Mouse (Mus musculus) heart, adult 2 months (tissue): ENCODE results near the gene Ucp2. TPM values are rescaled to one million over a fixed set of nuclear protein-coding genes. Genes with fewer than 3 reads are reported as not detected.
A peak's percentile ranks its signal among the peaks of the same experiment; 100 is the strongest.

ENCODE experiments used
- DNase-seq, 2 experiments: peaks; one replicate each; pipeline ENCODE4 v3.0.0; 2021
- H3K27ac ChIP-seq: fragments of 200-600 bp; 2 replicates; pipeline ENCODE4 v1.8.1; 2022
- H3K27me3 ChIP-seq: fragments of 200-500 bp; 2 replicates; pipeline ENCODE4 v1.6.1; 2012; ENCODE audit warnings: mild to moderate bottlenecking, low read length, inconsistent platforms, mixed read lengths; ENCODE audit not compliant: control insufficient read depth, insufficient read depth
- H3K36me3 ChIP-seq: fragments of 200-500 bp; 2 replicates; pipeline ENCODE4 v1.6.1; 2012; ENCODE audit warnings: low read length, inconsistent platforms; ENCODE audit not compliant: control insufficient read depth, insufficient read depth
- H3K4me1 ChIP-seq: fragments of 200-500 bp; 2 replicates; pipeline ENCODE4 v1.6.1; 2011; ENCODE audit warnings: low read length; ENCODE audit not compliant: control insufficient read depth, insufficient read depth
- H3K4me3 ChIP-seq: fragments of 200-600 bp; 2 replicates; pipeline ENCODE4 v1.8.1; 2022
- H3K79me2 ChIP-seq: fragments of 200-500 bp; replicated peaks from 2 replicates; pipeline ENCODE4 v1.6.1; 2012; ENCODE audit warnings: mild to moderate bottlenecking, inconsistent platforms, low read length, moderate library complexity, mixed read lengths; ENCODE audit not compliant: control insufficient read depth, insufficient read depth
- H3K9ac ChIP-seq: fragments of 200-500 bp; 2 replicates; pipeline ENCODE4 v1.6.1; 2012; ENCODE audit warnings: low read depth, mild to moderate bottlenecking, control low read depth, inconsistent platforms, low read length, mixed read lengths
- CTCF ChIP-seq: fragments of 200-600 bp; IDR thresholded peaks from 2 replicates; pipeline ENCODE4 v1.8.1; 2022; ENCODE audit warnings: antibody characterized with exemption, mild to moderate bottlenecking, moderate library complexity
- EP300 ChIP-seq: fragments of 200-500 bp; IDR thresholded peaks from 2 replicates; pipeline ENCODE4 v1.6.1; 2011; ENCODE audit warnings: low read depth, low read length, control low read depth; ENCODE audit not compliant: insufficient read depth
- POLR2A ChIP-seq: fragments of 200-500 bp; IDR thresholded peaks from 2 replicates; pipeline ENCODE4 v1.6.1; 2011; ENCODE audit warnings: mild to moderate bottlenecking, low read depth, low read length, control low read depth; ENCODE audit not compliant: insufficient read depth
- WGBS: fragments of 180-500 bp; shearing (Covaris S2); methylation state at CpG from one replicate; pipeline ENCODE4 v1.1.7; 2018; 5-methylcytosine and 5-hydroxymethylcytosine counted together
- intact Hi-C: fragments of 180-260 bp; cut with DNase I; formaldehyde crosslinking; loops from one replicate; pipeline ENCODE4 v1.15.1; 2025
- polyA plus RNA-seq: library from polyadenylated mRNA; depleted of rRNA; stranded (reverse); fragments of >200 nt; gene quantifications from 2 replicates; pipeline ENCODE4 v1.2.3, GENCODE M21; 2012
- total RNA-seq, 2 experiments: library from RNA; stranded (reverse); gene quantifications; 2 replicates each; pipeline ENCODE4 v1.2.3; 2021

Gene Ucp2
- total and polyA plus RNA-seq, 3 experiments: 193 to 496 (median 245) TPM

- DNase-seq: no peak
- H3K4me3 ChIP-seq: no peak overlapping the region
- no peaks in the 10 kb centered on the region for H3K27me3 ChIP-seq
- intact Hi-C loops: no loop called here
- 70% methylated on average over 3 of the region's 3 CpGs for WGBS
- H3K27ac ChIP-seq: peak overlapping the region; percentile 52
- H3K36me3 ChIP-seq: peaks cover 8% of the 10 kb centered on the region
- H3K4me1 ChIP-seq: peaks cover 25% of the 10 kb centered on the region
- no peaks in the 10 kb centered on the region for H3K79me2 ChIP-seq
- no peak overlapping the region for H3K9ac ChIP-seq
- TF ChIP-seq CTCF: no peak
- TF ChIP-seq POLR2A: no peak
These were observed 33.3 kb upstream of the Ucp2 start for GRCm38 (mm10) chr7:100459862-100460261.

GRCm38 (mm10) chr7:100461621-100462151 lies 31.5 kb upstream of the Ucp2 start:
- Histone ChIP-seq H3K4me3 (no peak overlapping the region), H3K4me1 (peaks cover 34% of the 10 kb centered on the region), H3K27me3 (no peaks in the 10 kb centered on the region), H3K27ac (peak overlapping the region; percentile 83), H3K36me3 (peaks cover 13% of the 10 kb centered on the region), H3K79me2 (no peaks in the 10 kb centered on the region), H3K9ac (no peak overlapping the region)
- 9% methylated on average over 6 of the region's 6 CpGs for WGBS
- peak; percentile 75 to 84 for DNase-seq
- TF ChIP-seq POLR2A: no peak
- peak; percentile 97 for TF ChIP-seq EP300
- TF ChIP-seq CTCF: no peak
- intact Hi-C loops: no loop called here

GRCm38 (mm10) chr7:100463194-100463593 lies 29.9 kb upstream of the Ucp2 start:
- H3K4me1 ChIP-seq: peaks cover 35% of the 10 kb centered on the region
- no peak for TF ChIP-seq CTCF
- no peak for TF ChIP-seq POLR2A
- no peak for DNase-seq
- intact Hi-C loops: no loop called here
- 73% methylated on average over 9 of the region's 9 CpGs for WGBS
- no peaks in the 10 kb centered on the region for H3K27me3 ChIP-seq
- H3K9ac ChIP-seq: no peak overlapping the region
- no peak overlapping the region; the same call in 1 of the 2 replicates for H3K27ac ChIP-seq
- no peaks in the 10 kb centered on the region for H3K79me2 ChIP-seq
- peaks cover 13% of the 10 kb centered on the region for H3K36me3 ChIP-seq
- no peak overlapping the region for H3K4me3 ChIP-seq

- DNase-seq: no peak
These were observed 29.4 kb upstream of the Ucp2 start for GRCm38 (mm10) chr7:100463757-100464156.

GRCm38 (mm10) chr7:100464248-100464647 lies 28.9 kb upstream of the Ucp2 start:
- intact Hi-C loops: loop anchor here (2.0 kb wide), 2 partner anchors 29 to 33 kb away; partner anchors contain the start of gene Ucp2
- no peaks in the 10 kb centered on the region for H3K79me2 ChIP-seq
- H3K9ac ChIP-seq: no peak overlapping the region
- DNase-seq: no peak
- H3K4me1 ChIP-seq: peaks cover 35% of the 10 kb centered on the region
- H3K27me3 ChIP-seq: no peaks in the 10 kb centered on the region
- H3K27ac ChIP-seq: peak overlapping the region; percentile 96
- no peak for TF ChIP-seq POLR2A
- no peak for TF ChIP-seq CTCF
- TF ChIP-seq EP300: no peak
- WGBS: 94% methylated on average over 7 of the region's 7 CpGs
- no peak overlapping the region for H3K4me3 ChIP-seq
- peaks cover 13% of the 10 kb centered on the region for H3K36me3 ChIP-seq

More at GRCm38 (mm10) chr7:100463757-100464156, 29.4 kb upstream of the Ucp2 start:
- Histone ChIP-seq H3K79me2 (no peaks in the 10 kb centered on the region), H3K4me3 (no peak overlapping the region), H3K9ac (no peak overlapping the region), H3K36me3 (peaks cover 13% of the 10 kb centered on the region), H3K27ac (peak overlapping the region; percentile 96; the same call in 1 of the 2 replicates), H3K4me1 (peaks cover 35% of the 10 kb centered on the region), H3K27me3 (no peaks in the 10 kb centered on the region)
- intact Hi-C loops: loop anchor here (2.0 kb wide), 2 partner anchors 29 to 33 kb away; partner anchors contain the start of gene Ucp2
- no peak for TF ChIP-seq POLR2A
- TF ChIP-seq CTCF: no peak
- TF ChIP-seq EP300: no peak
- 89% methylated on average over 10 of the region's 10 CpGs for WGBS

- Histone ChIP-seq H3K9ac (peak overlapping the region; percentile 39), H3K4me3 (peak overlapping the region; percentile 22; the same call in 1 of the 2 replicates), H3K27me3 (no peaks in the 10 kb centered on the region), H3K79me2 (no peaks in the 10 kb centered on the region), H3K4me1 (peaks cover 35% of the 10 kb centered on the region), H3K27ac (peak overlapping the region; percentile 96), H3K36me3 (peaks cover 13% of the 10 kb centered on the region)
- no peak for DNase-seq
- intact Hi-C loops: loop anchor here (2.0 kb wide), 2 partner anchors 28 to 34 kb away; partner anchors contain the start of gene Ucp2
- TF ChIP-seq POLR2A (no peak), EP300 (no peak), CTCF (no peak)
- 34% methylated on average over 4 of the region's 4 CpGs for WGBS
These were observed 27.9 kb upstream of the Ucp2 start for GRCm38 (mm10) chr7:100465248-100465647.
